Mouse (Mus musculus): ENCODE measurements at regions not wholly inside any gene's neighbourhood (a gene's known extent, or its start where the extent isn't known, plus 50 kb on each side); places are given as distances from the start of the nearest gene placed in this dataset.
"Not testable (repeated sequence)": the region's sequence is repeated elsewhere in the genome, so short reads cannot be mapped to it uniquely, and the experiment has no call there.

DNA sequence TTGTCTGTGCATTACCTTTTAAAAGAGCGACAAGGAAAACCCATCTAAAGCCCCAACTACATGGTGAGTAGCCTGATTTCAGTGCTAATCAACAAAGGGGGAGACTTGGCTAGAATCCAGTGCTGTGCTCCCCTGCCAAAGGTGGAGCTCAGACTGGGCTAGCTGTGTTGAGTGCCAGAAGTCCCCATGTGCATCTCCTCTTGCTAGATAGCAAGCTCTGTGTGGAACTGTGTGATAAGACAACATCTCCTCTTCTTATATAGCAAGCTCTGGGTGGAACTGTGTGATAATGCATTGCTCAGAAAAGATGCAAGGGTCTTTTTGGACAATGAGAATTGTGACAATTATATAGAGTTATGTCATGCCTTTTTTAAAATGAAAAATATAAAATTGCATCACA lies 741.4 kb downstream of the Adam6a start:
- no peak for DNase-seq (ENCODE audit: low spot score in 2 of 2)

DNA sequence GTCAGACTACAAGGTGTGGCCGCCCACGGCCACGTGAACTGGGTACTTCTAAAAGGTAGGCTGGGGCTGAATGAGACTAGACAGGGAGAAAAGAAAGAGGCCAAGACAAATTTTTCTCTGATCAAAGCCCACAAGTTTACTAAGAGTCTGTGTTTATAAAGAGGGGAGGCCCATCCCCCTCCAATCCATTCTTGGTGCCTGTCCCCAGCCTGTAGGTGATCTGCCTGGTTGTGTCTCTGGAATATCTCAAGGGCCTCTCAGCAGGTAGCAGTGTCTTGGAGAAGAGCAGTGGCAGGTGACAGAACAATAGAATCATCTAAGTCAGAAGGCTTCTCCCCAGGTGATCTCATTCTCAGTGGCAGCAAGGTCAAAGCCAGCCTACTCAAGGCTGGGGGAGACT lies 743.3 kb downstream of the Adam6a start:
- no peak for DNase-seq (ENCODE audit: low spot score in 2 of 2)

DNA sequence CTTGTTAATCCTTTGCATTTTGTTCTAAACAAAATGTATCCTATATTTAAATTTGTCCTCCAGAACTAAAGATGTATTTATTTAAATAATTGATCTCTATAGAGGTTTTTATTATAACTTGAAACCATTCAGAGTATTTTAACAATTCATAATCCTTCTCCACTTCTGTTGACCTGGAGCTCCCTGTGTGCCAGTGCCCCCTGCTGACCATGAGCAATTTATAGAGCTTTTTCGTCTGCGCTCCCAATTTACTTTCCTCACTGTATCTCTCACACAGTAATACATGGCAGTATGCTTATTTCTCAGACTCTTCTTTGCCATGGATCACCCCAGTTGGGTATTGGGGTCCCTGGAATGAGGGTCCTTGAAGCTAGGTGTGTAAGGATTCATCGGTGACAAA lies 747.4 kb downstream of the Adam6a start:
- DNase-seq (ENCODE audit: low spot score in 2 of 2) = no peak

DNA sequence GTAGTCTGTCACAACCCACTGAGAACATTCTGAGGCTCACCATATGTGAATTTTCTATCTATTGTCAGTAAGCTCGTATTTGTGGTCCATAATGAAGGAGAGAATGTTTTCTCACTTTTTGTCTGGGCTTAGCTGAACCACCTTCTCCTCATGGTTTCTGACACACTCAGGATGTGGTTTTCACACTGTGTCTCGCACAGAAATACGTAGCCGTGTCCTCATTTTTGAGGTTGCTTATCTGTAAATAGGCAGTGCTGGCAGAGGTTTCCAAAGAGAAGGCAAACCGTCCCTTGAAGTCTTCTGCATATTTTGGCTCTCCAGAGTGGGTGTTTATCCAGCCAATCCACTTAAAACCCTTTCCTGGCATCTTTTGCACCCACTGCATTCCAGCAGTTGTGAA lies 756.1 kb downstream of the Adam6a start:
- no peak for DNase-seq (ENCODE audit: low spot score in 2 of 2)

DNA sequence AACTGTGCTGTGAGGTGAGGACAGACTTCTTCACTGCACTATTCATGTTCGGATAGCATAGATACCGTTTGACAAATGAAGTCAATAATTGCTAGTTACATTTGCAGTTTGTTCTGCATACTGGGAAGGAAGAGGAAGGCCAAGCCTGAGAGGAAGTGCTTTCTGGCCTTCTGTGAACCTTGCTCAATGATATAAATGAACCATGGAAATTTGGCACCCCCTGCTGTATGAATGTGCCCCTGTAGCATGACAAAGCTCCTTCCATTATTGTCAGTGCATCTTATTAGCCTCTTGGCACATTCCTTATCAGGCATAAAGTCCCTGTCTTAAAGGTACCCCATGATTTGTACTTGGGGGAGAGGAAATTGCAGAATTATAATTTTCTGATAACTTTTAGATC lies 758.0 kb downstream of the Adam6a start:
- no peak for DNase-seq (ENCODE audit: low spot score in 2 of 2)

DNA sequence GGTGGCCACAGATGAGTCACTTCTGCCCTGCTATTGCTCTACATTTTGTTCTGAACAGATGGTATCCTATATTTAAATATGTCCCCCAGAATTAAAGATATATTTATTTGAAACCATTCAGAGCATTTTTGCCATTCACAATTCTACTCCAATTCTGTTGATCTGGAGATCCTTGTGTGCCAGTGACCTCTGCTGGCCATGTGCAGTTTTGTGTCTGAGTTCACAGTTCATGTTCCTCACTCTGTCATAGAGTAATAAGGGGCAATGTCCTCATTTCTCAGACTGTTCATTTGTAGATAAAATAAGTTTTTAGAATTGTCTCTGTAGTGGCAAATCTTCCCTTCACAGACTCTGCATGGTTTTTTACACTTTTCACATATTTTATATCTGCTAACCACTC lies 788.8 kb downstream of the Adam6a start:
- DNase-seq (ENCODE audit: low spot score in 2 of 2) = no peak

DNA sequence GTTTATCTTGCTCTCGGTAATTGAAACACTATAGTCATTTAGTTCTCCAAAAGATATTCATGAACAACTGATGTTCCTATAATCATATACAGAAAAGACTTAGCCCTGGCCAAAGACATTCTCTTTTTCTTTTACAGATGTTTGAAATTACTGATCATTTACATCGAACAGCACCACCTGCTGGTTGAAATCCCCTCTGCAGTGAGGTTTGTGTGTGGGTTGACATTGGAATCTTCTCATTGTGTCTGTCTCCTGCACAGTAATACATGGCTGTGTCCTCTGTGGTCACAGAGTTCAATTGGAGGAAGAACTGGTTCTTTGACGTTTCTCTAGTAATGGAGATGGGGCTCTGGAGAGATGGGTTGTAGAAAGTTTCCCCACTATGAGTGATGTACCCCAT lies 822.6 kb downstream of the Adam6a start:
- peak; percentile 5 to 25 for DNase-seq (ENCODE audit: low spot score in 2 of 2)

DNA sequence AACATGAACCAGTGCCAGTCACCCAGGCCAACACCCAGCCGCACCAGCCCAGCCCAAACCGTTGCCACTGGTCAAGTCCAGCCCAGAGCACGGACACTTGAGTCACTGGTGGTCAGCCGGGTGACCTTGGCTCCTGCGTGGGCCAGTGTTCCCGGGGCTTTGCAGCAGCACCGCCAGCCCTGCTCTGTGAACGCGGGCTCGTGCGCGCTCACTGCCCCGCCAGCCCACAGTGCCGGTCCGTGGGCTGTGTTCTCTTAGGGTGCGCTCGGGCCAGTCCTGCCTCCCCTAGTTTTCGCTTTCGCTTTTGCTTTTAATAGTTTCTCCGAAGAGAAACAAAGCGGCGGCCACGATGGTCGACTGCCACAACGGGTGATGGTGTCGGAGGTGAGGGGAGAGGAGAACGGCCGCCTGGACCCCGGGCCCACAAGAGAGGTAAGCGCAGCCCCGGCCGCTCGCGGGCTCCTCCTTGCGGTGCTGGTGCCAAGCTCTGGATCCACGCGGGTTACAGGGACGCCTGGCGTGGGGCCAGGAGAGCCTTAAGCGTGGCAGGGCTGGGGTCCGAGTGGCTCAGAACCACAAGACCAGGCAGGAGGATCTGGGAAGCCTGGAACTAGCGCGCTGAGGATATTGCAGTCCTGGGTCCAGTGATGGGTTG lies 835.1 kb downstream of the Adam6a start:
- peak; percentile 22 to 38 for DNase-seq (ENCODE audit: low spot score in 2 of 2)

DNA sequence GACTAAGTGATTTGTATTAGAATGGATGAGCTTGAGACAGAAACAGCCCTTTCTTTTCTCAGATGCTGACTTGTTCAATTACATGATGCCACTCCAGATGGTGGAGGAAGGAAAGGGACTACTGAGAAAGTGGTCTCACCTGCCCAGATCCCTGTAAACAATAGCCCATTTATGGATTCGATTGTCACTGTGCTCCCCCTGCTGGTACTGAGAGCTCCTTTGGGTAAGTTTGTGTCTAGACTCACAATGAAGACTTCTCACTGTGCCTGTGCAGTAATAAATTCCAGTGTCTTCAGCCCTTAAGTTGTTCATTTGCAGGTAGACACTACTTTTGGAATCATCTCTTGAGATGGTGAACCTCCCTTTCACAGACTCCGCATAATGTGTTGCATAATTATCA lies 847.7 kb downstream of the Adam6a start:
- no peak for DNase-seq (ENCODE audit: low spot score in 2 of 2)

DNA sequence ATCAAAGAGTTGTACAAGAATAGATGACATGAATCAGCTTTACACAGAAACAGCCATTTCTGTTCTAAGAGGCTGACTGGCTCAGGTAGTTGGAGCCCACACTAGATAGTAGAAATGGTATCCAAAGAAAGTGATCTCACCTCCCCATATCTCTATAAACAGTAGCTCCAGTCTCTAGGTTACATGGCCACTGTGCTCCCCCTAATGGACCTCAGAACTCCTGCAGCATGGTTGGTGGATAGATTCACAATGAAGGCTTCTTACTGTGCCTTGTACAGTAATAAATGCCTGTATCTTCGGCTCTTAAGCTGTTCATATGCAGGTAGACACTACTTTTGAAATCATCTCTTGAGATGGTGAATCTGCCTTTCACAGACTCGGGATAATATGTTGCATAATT lies 862.5 kb downstream of the Adam6a start:
- DNase-seq (ENCODE audit: low spot score in 2 of 2) = no peak

DNA sequence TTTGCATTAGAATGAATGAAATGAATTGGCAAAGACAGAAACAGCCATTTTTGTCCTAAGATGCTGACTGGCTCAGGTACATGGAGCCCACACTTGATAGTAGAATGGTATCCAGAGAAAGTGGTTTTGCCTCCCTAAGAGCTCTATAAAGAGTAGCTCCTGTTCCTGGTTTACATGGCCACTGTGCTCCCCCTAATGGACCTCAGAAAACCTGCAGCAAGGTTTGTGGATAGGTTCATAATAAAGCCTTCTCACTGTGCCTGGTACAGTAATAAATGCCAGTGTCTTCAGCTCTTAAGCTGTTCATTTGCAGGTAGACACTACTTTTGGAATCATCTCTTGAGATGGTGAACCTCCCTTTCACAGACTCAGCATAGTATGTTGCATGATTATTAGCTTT lies 890.8 kb downstream of the Adam6a start:
- no peak for DNase-seq (ENCODE audit: low spot score in 2 of 2)

DNA sequence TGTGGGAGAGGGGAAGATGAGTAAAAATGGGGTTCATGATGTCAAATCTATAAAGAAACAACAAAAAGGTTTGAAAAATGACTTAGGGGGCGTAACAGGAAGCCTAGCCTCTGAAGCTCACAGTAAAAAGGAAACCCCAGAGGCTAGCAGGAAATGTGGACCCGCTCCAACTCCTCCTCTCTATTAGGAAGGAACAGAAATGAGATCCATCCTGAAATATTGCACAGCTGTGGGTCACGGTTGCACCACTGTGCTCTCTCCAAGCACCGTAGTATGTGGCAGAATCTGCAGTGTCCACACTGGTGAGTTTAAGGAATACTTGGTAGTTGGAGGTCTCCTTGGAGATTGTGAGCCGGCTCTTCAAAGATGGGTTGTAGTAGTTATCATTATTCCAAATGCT lies 918.3 kb downstream of the Adam6a start:
- DNase-seq (ENCODE audit: low spot score in 2 of 2) = no peak

DNA sequence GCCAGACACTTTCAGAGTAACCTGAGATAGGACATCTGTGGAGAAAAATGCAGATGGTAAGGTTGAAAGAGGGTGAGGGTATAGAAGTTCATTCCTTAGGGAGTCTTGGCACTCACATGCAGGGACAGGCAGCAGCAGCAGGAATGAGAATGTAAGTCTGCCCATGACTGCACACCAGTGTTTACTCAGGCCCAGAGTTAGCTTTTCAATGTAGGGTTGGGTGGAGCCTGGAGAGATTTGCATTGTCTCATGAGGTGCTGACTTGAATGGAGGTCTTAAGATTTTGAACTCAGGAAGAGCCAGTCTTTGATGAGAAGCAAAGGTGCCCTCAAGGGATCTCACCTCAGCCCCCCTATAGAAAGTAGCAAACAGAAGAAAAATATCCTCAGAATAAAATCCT lies 918.9 kb downstream of the Adam6a start:
- DNase-seq (ENCODE audit: low spot score in 2 of 2) = no peak

DNA sequence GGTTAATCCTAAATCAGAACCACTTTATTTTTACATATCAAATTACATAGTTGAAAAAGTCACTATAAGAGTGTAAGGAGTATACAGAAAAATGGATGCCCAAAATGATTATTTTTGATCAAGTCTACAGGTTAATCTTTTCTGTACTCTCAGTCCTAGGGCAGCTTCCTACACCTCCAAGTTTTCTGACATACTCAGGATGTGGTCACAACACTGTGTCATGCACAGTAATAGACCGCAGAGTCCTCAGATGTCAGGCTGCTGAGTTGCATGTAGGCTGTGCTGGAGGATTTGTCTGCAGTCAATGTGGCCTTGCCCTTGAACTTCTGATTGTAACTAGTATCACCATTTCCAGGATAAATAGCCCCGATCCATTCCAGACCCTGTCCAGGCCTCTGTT lies 925.1 kb downstream of the Adam6a start:
- no peak for DNase-seq (ENCODE audit: low spot score in 2 of 2)

DNA sequence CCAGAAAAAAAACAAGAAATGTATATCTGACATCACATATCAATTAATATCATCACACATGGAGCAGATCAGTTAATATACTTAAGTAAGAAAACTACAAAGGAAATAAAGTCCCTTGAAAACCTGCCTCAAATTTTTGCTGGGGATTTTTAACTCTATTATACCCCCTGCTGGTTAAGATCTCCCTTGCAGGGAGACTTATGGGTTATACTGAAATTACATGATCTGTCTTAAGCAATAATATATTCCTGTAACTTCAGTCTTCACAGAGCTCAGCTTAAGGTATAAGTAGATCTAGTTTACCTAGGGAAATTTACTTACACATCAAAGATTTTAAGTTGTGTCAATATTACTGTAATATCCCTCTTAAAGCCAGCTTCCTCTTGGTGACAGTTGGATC lies 929.0 kb downstream of the Adam6a start:
- not testable (repeated sequence) for DNase-seq (ENCODE audit: low spot score in 2 of 2)

DNA sequence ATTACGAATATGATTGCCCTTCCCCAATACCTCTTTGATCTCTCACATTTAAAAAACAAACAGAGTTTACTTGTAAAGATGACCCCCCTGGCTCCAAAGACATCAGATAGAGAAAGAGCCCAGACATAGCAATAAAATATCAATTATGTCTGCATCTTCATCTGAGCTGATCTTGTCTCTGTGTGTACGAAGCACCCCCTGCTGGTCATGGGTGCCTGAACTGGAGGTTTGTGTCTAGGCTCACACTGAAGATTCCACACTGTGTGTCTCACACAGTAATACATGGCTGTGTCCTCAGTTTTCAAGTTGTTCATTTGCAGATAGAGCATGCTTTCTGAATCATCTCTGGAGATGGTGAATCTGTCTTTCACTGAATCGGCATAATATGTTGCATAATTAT lies 935.0 kb downstream of the Adam6a start:
- DNase-seq (ENCODE audit: low spot score in 2 of 2) = no peak

DNA sequence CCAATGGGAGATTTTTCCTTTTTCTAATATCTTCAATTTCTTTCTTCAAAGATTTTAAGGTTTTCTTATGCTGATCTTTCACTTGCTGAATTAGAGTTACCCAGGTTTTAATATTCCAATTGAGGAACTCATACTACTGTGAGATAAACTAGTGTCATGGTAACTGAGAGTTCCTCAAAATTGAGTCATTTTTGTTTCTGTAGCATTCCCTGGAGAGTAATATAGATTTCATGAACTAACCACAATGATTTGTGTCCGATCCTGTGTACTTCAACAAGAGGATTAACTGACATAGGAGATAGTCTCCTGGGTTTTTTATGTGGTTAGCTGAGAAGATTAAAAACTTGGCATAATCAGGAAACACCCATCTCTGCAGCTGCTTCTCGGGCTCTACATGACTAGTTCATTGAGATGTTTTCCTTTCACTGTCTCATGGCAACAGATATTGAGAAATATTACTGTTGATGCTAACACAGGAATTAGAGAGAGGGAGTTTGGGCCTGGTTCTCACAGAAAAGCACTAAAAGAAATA lies 949.9 kb downstream of the Adam6a start:
- DNase-seq (ENCODE audit: low spot score in 2 of 2) = not testable (repeated sequence)

DNA sequence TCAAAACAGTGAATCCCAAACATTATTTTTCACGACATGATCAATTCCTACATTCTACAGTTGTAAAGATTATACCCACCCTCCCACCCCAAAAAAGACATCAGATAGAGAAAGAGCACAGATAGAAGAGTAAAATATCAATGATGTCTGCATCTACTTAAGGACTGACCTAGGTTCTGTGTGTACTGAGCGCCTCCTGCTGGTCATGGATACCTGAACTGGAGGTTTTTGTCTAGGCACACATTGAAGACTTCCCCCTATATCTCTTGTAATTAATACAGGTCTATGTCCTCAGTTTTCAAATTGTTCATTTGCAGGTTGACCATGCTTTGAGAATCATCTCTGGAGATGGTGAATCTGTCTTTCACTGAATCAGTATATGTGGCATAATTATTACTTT lies 952.0 kb downstream of the Adam6a start:
- DNase-seq (ENCODE audit: low spot score in 2 of 2) = no peak

DNA sequence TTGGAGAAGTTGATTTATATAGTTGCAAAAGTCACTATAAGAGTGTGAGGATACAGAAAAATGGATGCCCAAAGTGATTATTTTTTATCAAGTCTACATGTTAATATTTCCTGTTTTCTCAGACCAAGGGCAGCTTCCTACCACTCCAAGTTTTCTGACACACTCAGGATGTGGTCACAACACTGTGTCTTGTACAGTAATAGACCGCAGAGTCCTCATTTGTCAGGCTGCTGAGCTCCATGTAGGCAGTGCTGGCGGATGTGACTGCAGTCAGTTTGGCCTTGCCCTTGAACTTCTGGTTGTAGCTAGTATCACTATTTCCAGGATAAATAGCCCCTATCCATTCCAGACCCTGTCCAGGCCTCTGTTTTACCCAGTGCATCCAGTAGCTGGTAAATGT lies 969.4 kb downstream of the Adam6a start:
- no peak for DNase-seq (ENCODE audit: low spot score in 2 of 2)

DNA sequence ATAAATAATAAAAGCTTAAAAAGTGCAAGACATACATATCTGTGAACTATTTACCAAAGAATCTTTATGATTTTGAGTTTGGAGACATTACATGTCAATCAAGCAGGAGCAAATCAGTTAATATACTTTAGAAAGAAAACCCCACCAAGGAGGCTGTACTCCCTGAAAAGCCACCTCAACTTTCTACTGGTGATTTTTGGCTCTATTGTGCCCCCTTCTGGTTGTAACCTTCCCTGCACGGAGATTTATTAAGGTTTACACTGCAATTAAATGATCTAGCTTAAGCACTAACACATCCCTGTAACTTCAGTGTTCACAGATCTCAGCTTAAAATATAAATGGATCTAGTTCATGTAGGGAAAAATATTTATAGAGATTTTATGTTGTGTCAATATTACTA lies 998.4 kb downstream of the Adam6a start:
- DNase-seq (ENCODE audit: low spot score in 2 of 2) = not testable (repeated sequence)

DNA sequence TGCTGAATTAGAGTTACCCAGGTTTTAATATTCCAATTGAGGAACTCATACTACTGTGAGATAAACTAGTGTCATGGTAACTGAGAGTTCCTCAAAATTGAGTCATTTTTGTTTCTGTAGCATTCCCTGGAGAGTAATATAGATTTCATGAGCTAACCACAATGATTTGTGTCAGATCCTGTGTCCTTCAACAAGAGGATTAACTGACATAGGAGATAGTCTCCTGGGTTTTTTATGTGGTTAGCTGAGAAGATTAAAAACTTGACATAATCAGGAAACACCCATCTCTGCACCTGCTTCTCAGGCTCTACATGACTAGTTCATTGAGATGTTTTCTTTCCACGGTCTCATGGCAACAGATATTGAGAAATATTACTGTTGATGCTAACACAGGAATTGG lies 1001.2 kb downstream of the Adam6a start:
- not testable (repeated sequence) for DNase-seq (ENCODE audit: low spot score in 2 of 2)

DNA sequence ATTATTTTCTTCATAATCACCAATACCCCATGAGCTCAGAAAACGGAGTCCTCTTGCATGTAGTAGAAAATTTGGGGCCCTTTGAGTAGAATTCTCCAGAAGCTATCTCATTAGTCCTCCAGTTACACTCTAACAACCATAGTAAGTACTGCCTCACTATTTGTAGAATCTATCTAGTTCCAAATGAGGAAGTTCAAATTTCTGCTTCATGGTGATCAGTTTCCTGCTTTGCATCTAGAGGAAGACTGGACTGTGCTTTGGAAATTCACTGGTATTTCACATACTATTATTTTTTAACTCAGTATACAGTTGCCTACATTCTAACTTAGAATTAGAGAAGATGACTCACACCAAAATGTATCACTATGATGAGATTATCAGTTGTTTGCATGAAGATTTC lies 1018.7 kb downstream of the Adam6a start:
- DNase-seq (ENCODE audit: low spot score in 2 of 2) = no peak

DNA sequence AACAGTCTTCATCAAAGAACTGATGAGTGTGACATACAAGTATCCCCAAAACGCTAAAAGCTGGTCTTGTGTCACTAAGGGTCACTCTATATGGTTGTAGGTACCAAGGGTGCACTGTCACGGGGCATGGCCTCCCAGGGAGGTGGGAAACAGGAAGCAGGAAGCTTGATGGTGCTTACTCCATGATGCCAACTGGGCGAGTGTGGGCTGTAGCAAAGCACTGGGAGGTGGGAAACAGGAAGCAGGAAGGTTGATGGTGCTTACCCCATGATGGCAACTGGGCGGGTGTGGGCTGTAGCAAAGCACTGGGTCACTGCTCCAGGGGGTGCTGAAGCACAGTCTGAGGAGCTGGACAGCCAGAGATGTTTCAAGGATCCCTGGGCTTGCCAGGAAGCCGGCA lies 1019.3 kb downstream of the Adam6a start:
- no peak for DNase-seq (ENCODE audit: low spot score in 2 of 2)

DNA sequence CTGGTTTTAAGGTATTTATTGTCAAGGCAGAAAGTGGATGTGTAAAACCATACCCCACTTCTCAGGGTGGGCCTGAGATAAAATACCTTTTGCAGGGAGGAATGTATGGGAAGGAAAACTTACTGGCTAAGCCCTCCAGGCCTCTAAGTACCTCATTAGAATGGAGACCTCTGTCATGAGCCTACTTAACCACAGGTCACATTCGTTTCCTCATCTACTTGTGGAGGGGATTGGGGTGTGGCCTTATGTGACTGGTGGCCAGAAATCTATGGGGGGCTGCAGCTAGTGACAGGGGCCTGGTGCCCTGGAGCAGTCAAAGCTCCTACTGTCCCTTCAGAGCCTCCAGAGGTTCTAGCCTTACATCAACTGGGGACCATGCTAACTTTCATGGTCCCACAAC lies 1020.0 kb downstream of the Adam6a start:
- no peak for DNase-seq (ENCODE audit: low spot score in 2 of 2)
